Mouse (Mus musculus) neutrophil, adult 65 days (primary cell): ENCODE measurements around the gene Olfm4. TPM values are rescaled to one million over a fixed set of nuclear protein-coding genes. Genes with fewer than 3 reads are reported as not detected.

Experiments used
- total RNA-seq: library from RNA; stranded (reverse); gene quantifications from 2 replicates; pipeline ENCODE4 v1.2.4, GENCODE M21; 2023

Olfm4 gene
- 222 and 230 TPM in 2 replicates for total RNA-seq

DNA sequence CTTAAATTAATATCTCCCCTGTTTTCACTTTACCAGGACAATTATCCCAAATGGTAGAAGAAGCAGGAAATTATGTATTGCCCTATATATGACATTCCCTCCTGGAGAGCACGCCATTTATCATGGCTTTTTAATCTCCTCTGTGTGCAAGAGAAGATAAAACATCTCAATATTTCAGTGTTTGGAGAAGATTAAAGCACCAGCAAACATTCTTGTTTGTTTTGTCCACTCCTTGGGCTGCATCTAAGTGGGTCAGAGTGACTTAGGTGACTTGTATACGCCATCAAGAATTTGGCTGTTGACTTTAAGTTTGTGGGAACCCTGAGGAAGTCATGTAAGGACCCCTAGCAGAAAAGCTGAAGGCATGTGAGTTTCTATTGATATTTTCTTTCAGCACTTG lies at the start of gene Olfm4:
Gene Olfm4 (plus strand): TSS at position 301 of the 400 bp plus-strand sequence.

Other genes starting within 250 kb of the Olfm4 start
- gene Pcdh8, start 212.8 kb upstream of the Olfm4 start, total RNA-seq = not detected in 2 replicates